Mouse (Mus musculus) Muller cell, postnatal 12 days (primary cell): ENCODE data around the gene Olfr1358.

Experiments
- DNase-seq: peaks from one replicate; pipeline ENCODE4 v3.0.0-alpha.2; 2015; ENCODE audit errors: inconsistent ontology term

Olfr1358 gene

DNA sequence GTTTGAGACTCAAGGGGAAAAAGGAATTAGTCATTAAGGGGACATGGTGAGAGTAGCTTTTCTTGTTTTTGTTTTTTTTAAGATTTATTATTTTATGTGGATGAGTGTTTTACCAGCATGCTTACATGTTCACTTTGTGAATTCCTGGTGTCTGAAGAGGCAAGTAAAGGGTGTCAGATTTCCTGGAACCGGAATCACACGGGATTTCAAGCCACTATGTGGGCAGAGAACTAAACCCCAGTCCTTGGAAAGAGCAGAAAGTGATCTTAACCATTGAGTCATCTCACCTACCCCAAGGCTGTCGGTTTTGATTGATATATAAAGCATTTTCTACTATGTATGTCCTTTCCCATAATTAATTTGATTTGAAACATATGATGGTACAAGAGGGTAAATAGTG lies 52.5 kb downstream of the Olfr1358 start:
- no peak for DNase-seq
